Mouse (Mus musculus): ENCODE measurements at regions not wholly inside any gene's neighbourhood (a gene's known extent, or its start where the extent isn't known, plus 50 kb on each side); places are given as distances from the start of the nearest gene placed in this dataset.

GRCm38 (mm10) chr8:126668657-126669025 is 74.9 kb upstream of the Irf2bp2 start:
- no peak for ATAC-seq (replicated peaks; ENCODE audit: insufficient number of reproducible peaks, insufficient read depth, low FRiP score, low read depth)
- Histone ChIP-seq H3K9me3 (replicated peaks) (no peaks in the 10 kb centered on the region), H3K4me3 (no peak overlapping the region), H3K27me3 (no peaks in the 10 kb centered on the region), H3K4me1 (replicated peaks) (peaks cover 57% of the 10 kb centered on the region), H3K9ac (peak overlapping the region; percentile 29; the same call in 1 of the 2 replicates), H3K4me2 (no peak overlapping the region), H3K27ac (peak overlapping the region; percentile 100), H3K36me3 (no peaks in the 10 kb centered on the region)
- WGBS: 47% methylated on average over 5 of the region's 5 CpGs

- Histone ChIP-seq H3K9me3 (replicated peaks) (no peaks in the 10 kb centered on the region), H3K4me2 (no peak overlapping the region), H3K36me3 (no peaks in the 10 kb centered on the region), H3K9ac (peak overlapping the region; percentile 50), H3K4me3 (no peak overlapping the region), H3K27ac (peak overlapping the region; percentile 100), H3K4me1 (replicated peaks) (peaks cover 63% of the 10 kb centered on the region), H3K27me3 (no peaks in the 10 kb centered on the region)
- 27% methylated on average over 16 of the region's 16 CpGs for WGBS
- ATAC-seq (replicated peaks; ENCODE audit: insufficient number of reproducible peaks, insufficient read depth, low FRiP score, low read depth): peak; percentile 75
Measured at GRCm38 (mm10) chr8:126667721-126668656, 74.2 kb upstream of the Irf2bp2 start.

- Histone ChIP-seq H3K4me3 (peak overlapping the region; percentile 9; the same call in 1 of the 2 replicates), H3K27me3 (no peaks in the 10 kb centered on the region), H3K9me3 (replicated peaks) (no peaks in the 10 kb centered on the region), H3K27ac (peak overlapping the region; percentile 100), H3K36me3 (no peaks in the 10 kb centered on the region), H3K4me1 (replicated peaks) (peaks cover 71% of the 10 kb centered on the region), H3K4me2 (peak overlapping the region; percentile 43), H3K9ac (peak overlapping the region; percentile 50)
- 45% methylated on average over 12 of the region's 12 CpGs for WGBS
- ATAC-seq (replicated peaks; ENCODE audit: insufficient number of reproducible peaks, insufficient read depth, low FRiP score, low read depth): no peak; the same call in 1 of the 2 replicates
Measured at GRCm38 (mm10) chr8:126667086-126667720, 73.4 kb upstream of the Irf2bp2 start.

- Histone ChIP-seq H3K27me3 (no peaks in the 10 kb centered on the region), H3K9ac (peak overlapping the region; percentile 50), H3K4me3 (peak overlapping the region; percentile 9; the same call in 1 of the 2 replicates), H3K36me3 (no peaks in the 10 kb centered on the region), H3K9me3 (replicated peaks) (no peaks in the 10 kb centered on the region), H3K27ac (peak overlapping the region; percentile 100), H3K4me1 (replicated peaks) (peaks cover 78% of the 10 kb centered on the region), H3K4me2 (peak overlapping the region; percentile 49)
- WGBS: under 1% methylated on average over 15 of the region's 15 CpGs
- ATAC-seq (replicated peaks; ENCODE audit: insufficient number of reproducible peaks, insufficient read depth, low FRiP score, low read depth): peak; percentile 85
Measured at GRCm38 (mm10) chr8:126666327-126667085, 72.7 kb upstream of the Irf2bp2 start.

- 0 out of 2 replicates have a peak overlapping the region, but pooled peaks have one; percentile 11 for H3K4me3 ChIP-seq
- H3K9ac ChIP-seq: peak overlapping the region; percentile 45
- ATAC-seq (replicated peaks; ENCODE audit: insufficient number of reproducible peaks, insufficient read depth, low FRiP score, low read depth): no peak
- H3K9me3 ChIP-seq (replicated peaks): no peaks in the 10 kb centered on the region
- no peaks in the 10 kb centered on the region for H3K27me3 ChIP-seq
- peak overlapping the region; percentile 49 for H3K4me2 ChIP-seq
- H3K36me3 ChIP-seq: no peaks in the 10 kb centered on the region
- WGBS: 28% methylated on average over 18 of the region's 18 CpGs
- peak overlapping the region; percentile 100 for H3K27ac ChIP-seq
- H3K4me1 ChIP-seq (replicated peaks): peaks cover 86% of the 10 kb centered on the region
Measured at GRCm38 (mm10) chr8:126665581-126666241, 71.9 kb upstream of the Irf2bp2 start.

GRCm38 (mm10) chr8:126664891-126665290 is 71.1 kb upstream of the Irf2bp2 start:
- H3K36me3 ChIP-seq: no peaks in the 10 kb centered on the region
- H3K4me1 ChIP-seq (replicated peaks): peaks cover 91% of the 10 kb centered on the region
- ATAC-seq (replicated peaks; ENCODE audit: insufficient number of reproducible peaks, insufficient read depth, low FRiP score, low read depth): no peak
- H3K9me3 ChIP-seq (replicated peaks): no peaks in the 10 kb centered on the region
- H3K27ac ChIP-seq: peak overlapping the region; percentile 100
- no peaks in the 10 kb centered on the region for H3K27me3 ChIP-seq
- 67% methylated on average over 5 of the region's 5 CpGs for WGBS
- H3K4me2 ChIP-seq: no peak overlapping the region
- H3K4me3 ChIP-seq: no peak overlapping the region
- no peak overlapping the region for H3K9ac ChIP-seq

- H3K4me1 ChIP-seq (replicated peaks): peaks cover 80% of the 10 kb centered on the region
- peak overlapping the region; percentile 25 for H3K9ac ChIP-seq
- WGBS: 39% methylated on average over 14 of the region's 14 CpGs
- H3K36me3 ChIP-seq: no peaks in the 10 kb centered on the region
- no peaks in the 10 kb centered on the region for H3K27me3 ChIP-seq
- no peak overlapping the region for H3K4me3 ChIP-seq
- no peaks in the 10 kb centered on the region for H3K9me3 ChIP-seq (replicated peaks)
- H3K4me2 ChIP-seq: no peak overlapping the region; the same call in 1 of the 2 replicates
- ATAC-seq (replicated peaks; ENCODE audit: insufficient number of reproducible peaks, insufficient read depth, low FRiP score, low read depth): no peak
- peak overlapping the region; percentile 100 for H3K27ac ChIP-seq
Measured at GRCm38 (mm10) chr8:126662797-126663784, 69.3 kb upstream of the Irf2bp2 start.

GRCm38 (mm10) chr8:126662151-126662550 is 68.4 kb upstream of the Irf2bp2 start:
- no peaks in the 10 kb centered on the region for H3K27me3 ChIP-seq
- H3K4me3 ChIP-seq: no peak overlapping the region
- no peak overlapping the region for H3K4me2 ChIP-seq
- peak overlapping the region; percentile 100 for H3K27ac ChIP-seq
- peaks cover 70% of the 10 kb centered on the region for H3K4me1 ChIP-seq (replicated peaks)
- no peak for ATAC-seq (replicated peaks; ENCODE audit: insufficient number of reproducible peaks, insufficient read depth, low FRiP score, low read depth)
- H3K9ac ChIP-seq: no peak overlapping the region
- no peaks in the 10 kb centered on the region for H3K36me3 ChIP-seq
- 56% methylated on average over 5 of the region's 5 CpGs for WGBS
- no peaks in the 10 kb centered on the region for H3K9me3 ChIP-seq (replicated peaks)

GRCm38 (mm10) chr8:126661511-126662142 is 67.8 kb upstream of the Irf2bp2 start:
- Histone ChIP-seq H3K4me2 (peak overlapping the region; percentile 56; the same call in 1 of the 2 replicates), H3K9me3 (replicated peaks) (no peaks in the 10 kb centered on the region), H3K36me3 (no peaks in the 10 kb centered on the region), H3K9ac (0 out of 2 replicates have a peak overlapping the region, but pooled peaks have one; percentile 50), H3K4me1 (replicated peaks) (peaks cover 65% of the 10 kb centered on the region), H3K4me3 (no peak overlapping the region), H3K27ac (peak overlapping the region; percentile 100), H3K27me3 (no peaks in the 10 kb centered on the region)
- WGBS: 44% methylated on average over 14 of the region's 14 CpGs
- no peak for ATAC-seq (replicated peaks; ENCODE audit: insufficient number of reproducible peaks, insufficient read depth, low FRiP score, low read depth)

Data from heart, embryonic 15.5 days (tissue).